Mouse (Mus musculus) stomach, postnatal 0 days (tissue): ENCODE results near the gene Jak1.

Experiments used
- CTCF ChIP-seq: IDR thresholded peaks from 2 replicates; pipeline ENCODE4 v1.5.1; 2016; ENCODE audit warnings: antibody characterized with exemption, low read depth, mild to moderate bottlenecking, moderate library complexity
- EP300 ChIP-seq: optimal IDR thresholded peaks from 2 replicates; pipeline ENCODE3; 2016; ENCODE audit warnings: antibody characterized with exemption

DNA sequence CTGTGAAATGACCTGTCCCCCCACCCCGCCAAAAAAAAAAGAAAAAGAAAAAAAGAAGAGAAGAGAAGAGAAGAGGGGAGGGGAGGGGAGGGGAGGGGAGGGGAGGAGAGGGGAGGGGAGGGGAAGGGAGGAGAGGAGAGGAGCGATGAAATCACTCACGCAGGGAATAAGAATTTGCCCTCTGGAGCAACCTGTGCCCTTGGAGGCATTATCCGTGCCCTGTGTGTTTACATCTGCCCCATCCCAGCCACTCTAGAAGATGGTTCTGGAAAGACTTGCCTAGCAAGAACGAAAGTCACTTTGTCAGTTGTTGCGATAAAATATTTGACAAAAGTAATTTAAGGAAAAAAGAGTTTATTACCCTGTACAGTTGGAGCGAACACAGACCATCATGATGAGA, 441 bp upstream of the Jak1 start:
- TF ChIP-seq EP300 (no peak), CTCF (no peak)
